Mouse (Mus musculus): ENCODE measurements at regions not wholly inside any gene's neighbourhood (a gene's known extent, or its start where the extent isn't known, plus 50 kb on each side); places are given as distances from the start of the nearest gene placed in this dataset.

DNA sequence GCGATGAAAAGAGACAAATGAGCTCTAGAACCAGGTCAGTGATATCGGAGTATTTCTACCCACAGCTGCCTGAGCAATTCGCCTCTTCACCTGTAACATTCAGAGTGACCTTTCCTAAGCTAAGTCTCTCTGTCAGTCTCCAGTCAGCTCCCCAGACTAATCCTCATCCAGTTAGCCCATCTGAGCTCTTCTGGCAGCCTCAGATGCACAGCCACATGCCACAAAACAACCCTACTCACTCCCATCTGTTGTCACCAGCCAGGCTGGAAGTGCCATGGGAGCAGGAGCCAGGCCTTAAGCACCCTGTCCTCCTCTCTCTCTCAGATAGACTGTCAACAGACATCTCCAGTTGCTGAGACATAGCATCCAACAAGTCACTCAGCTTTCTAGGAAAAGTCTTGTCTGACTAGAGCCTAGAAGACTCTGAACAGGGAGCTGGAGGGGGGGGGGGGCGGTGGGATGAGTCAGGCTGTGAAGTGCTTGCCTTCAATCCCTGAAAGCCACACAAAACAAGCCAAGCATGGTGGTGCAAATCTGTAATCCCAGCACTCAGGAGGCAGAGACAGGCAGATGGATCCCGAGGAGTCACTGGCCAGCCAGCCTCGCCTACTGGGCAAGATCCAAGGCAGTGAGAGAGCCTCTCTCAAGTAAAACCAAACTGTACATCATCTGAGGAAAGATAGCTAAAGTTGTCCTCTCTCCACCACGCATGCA, 225.6 kb downstream of the Mycn start:
- no peaks in the 10 kb centered on the region for H3K27me3 ChIP-seq
- H3K36me3 ChIP-seq, result no peaks in the 10 kb centered on the region
- H3K4me1 ChIP-seq, result no peaks in the 10 kb centered on the region
- H3K4me2 ChIP-seq (replicated peaks), result no peak overlapping the region
- H3K9me3 ChIP-seq, result no peaks in the 10 kb centered on the region
- 86% methylated on average over 7 of the region's 7 CpGs for WGBS
- H3K27ac ChIP-seq, result no peak overlapping the region
- H3K4me3 ChIP-seq, result no peak overlapping the region
- H3K9ac ChIP-seq, result no peak overlapping the region
- no peak for ATAC-seq (ENCODE audit: low FRiP score, low read depth)

DNA sequence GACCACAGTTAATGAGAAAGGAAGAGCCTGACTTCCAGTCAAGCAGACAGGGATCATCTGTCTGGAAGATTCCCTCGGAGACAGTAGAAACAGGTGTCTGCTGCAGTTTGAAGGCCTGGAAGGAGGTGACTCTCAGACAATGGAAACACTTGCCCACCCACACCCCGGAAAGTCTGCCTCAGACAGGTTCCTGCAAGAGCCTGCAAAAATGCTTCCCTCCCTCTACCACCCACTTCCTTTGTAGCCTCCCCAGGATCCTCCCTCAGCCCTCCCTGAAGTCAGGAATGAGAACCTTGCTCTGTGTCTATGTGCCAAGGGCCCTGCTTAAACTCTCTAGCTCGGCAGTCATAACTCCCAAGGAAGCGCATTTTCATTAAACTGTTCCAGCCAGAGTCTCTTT, 226.2 kb downstream of the Mycn start:
- Histone ChIP-seq H3K4me2 (replicated peaks) (no peak overlapping the region), H3K4me1 (no peaks in the 10 kb centered on the region), H3K9me3 (no peaks in the 10 kb centered on the region), H3K9ac (no peak overlapping the region), H3K4me3 (no peak overlapping the region), H3K36me3 (no peaks in the 10 kb centered on the region), H3K27ac (no peak overlapping the region), H3K27me3 (no peaks in the 10 kb centered on the region)
- WGBS, result 67% methylated on average over 4 of the region's 4 CpGs
- ATAC-seq (ENCODE audit: low FRiP score, low read depth), result no peak

DNA sequence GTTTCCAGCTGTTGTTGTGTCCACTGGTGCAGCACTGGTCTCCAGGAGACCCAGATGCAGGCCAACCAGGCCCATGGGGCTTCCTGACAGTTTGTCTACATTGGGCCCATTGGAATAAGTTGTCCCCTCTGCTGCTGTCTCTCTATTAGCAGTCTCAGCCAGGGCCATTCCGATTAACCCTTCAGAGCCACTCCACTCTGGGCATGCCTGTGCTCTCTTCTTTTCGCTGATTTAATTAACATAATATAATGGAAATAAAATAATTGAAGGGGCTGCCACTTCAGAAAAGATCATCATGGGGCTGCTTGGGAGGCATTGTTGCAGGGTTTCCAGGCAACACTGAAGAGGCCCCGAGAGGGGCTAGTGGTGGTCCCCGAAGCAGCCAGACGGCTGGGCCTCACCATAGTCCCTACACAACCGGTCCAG, 231.5 kb downstream of the Mycn start:
- 81% methylated on average over 6 of the region's 6 CpGs for WGBS
- no peak for ATAC-seq (ENCODE audit: low FRiP score, low read depth)
- Histone ChIP-seq H3K4me3 (no peak overlapping the region), H3K27ac (no peak overlapping the region), H3K9ac (no peak overlapping the region), H3K9me3 (peaks cover 6% of the 10 kb centered on the region; the same call in 1 of the 2 replicates), H3K4me1 (no peaks in the 10 kb centered on the region), H3K36me3 (no peaks in the 10 kb centered on the region), H3K4me2 (replicated peaks) (no peak overlapping the region), H3K27me3 (no peaks in the 10 kb centered on the region)

DNA sequence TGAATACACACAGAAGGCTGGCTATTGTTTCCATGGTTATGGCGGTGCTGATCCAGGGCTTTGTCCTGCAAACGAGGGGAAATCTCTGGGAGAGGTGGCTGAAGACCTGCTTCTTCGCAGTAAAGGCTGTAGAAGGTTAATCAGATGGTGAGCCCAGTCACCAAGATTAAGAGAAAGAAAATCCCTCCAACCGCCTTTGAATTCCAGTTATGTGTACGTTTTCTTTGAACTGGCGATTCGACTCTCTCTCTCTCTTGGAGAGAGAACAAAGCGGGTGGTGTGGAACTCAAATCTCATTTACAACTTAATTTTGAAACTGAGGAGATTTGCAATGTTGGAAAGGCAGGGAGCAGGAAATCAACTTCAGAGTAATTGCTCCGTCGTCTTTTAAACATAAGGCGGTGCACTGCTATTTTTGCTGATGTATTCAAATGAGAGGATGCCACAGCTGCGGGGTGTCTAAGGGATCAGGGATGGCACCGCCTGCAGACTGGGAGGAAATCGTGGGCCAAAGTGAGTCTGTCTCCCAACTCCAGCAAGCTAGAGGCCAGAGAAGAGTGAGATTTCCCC, 232.7 kb downstream of the Mycn start:
- H3K4me3 ChIP-seq, result no peak overlapping the region
- H3K27ac ChIP-seq, result no peak overlapping the region
- no peaks in the 10 kb centered on the region for H3K27me3 ChIP-seq
- no peak for ATAC-seq (ENCODE audit: low FRiP score, low read depth)
- H3K9me3 ChIP-seq, result peaks cover 6% of the 10 kb centered on the region; the same call in 1 of the 2 replicates
- H3K4me2 ChIP-seq (replicated peaks), result no peak overlapping the region
- no peaks in the 10 kb centered on the region for H3K4me1 ChIP-seq
- H3K9ac ChIP-seq, result no peak overlapping the region
- 30% methylated on average over 14 of the region's 14 CpGs for WGBS
- no peaks in the 10 kb centered on the region for H3K36me3 ChIP-seq

DNA sequence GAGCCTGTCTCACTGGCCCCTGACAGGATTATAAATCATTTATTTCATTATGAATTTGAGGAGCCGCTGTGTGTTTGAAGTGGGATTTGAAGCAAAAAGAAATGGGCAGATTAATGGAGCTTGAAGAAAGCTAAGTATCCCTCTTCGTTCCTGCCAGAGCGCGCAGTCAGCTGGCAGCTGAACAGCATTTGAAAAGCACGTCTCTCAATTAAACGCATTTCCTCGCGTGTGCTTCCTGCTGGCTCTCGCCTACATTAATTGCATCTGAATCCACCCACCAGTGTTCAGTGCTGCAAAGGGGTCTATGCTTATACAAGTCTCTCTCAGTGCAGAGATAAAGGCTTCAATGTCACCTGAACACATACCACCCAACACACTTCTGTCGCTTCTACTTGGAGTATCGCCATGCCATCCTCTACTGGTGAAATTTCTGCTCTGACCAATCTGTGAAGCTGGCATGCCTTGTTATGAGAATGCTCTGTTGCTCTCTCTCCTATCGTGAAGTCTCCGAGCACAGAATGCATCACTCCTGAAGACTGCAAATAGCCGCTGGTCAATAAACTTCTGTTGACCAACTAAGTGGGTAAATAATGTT, 235.3 kb downstream of the Mycn start:
- no peaks in the 10 kb centered on the region for H3K27me3 ChIP-seq
- H3K4me3 ChIP-seq, result no peak overlapping the region
- no peaks in the 10 kb centered on the region for H3K4me1 ChIP-seq
- H3K36me3 ChIP-seq, result no peaks in the 10 kb centered on the region
- H3K4me2 ChIP-seq (replicated peaks), result no peak overlapping the region
- no peak overlapping the region for H3K27ac ChIP-seq
- no peak for ATAC-seq (ENCODE audit: low FRiP score, low read depth)
- 83% methylated on average over 14 of the region's 14 CpGs for WGBS
- H3K9ac ChIP-seq, result no peak overlapping the region
- H3K9me3 ChIP-seq, result peaks cover 6% of the 10 kb centered on the region; the same call in 1 of the 2 replicates

DNA sequence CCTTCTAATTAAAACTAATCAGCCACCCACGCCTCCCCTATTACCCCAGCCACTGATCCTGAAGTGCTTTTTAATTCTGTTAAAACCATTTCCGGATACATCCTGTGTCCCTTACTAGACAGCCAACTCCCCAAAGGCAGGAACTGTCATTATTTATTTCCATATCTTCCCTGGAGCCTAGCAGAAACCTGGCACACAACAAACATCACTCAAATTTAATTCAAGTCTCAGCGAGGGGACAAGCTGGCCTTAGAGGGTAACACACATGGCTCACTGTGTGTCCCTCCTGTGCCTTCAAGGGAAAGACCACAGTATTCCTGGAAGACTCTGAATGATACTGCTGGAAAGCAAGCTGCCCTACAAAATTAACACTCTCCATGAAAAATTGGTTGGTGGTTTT, 240.0 kb downstream of the Mycn start:
- WGBS, result 54% methylated on average over 3 of the region's 3 CpGs

DNA sequence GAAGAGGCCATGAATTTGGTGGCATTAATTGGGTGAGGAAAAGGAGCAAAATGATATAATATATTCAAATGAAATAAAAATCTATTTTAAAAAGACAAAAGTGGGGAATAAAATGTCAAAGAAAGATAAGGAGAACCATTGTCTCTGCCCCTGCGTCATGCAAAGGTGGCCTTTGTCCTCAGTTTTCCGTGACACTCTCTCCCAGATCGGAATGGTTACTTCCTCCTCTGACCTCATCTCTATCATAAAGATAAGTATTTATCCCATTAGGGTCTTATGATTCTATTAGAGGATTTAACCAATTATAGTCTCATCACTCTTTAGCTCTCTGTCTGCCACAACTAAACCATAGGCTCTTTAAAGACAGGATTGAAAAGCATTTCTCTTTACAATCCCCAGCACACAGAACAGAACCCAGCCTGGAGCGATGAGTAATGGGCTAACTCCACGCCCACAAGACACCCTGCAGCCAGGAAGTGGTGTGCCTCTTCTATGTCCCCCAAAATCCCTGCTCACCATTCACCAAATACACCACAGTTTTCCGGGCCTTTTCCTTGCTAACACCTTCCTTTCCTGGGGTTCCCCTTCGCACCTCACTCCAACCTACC, 240.6 kb downstream of the Mycn start:
- Histone ChIP-seq H3K27me3 (no peaks in the 10 kb centered on the region), H3K9me3 (no peaks in the 10 kb centered on the region), H3K4me2 (replicated peaks) (no peak overlapping the region), H3K4me1 (no peaks in the 10 kb centered on the region), H3K4me3 (no peak overlapping the region), H3K27ac (no peak overlapping the region), H3K36me3 (no peaks in the 10 kb centered on the region), H3K9ac (no peak overlapping the region)
- ATAC-seq (ENCODE audit: low FRiP score, low read depth), result no peak
- WGBS, result 79% methylated on average over 7 of the region's 7 CpGs

More for the DNA sequence above, 240.0 kb downstream of the Mycn start:
- H3K9ac ChIP-seq, result no peak overlapping the region
- H3K27me3 ChIP-seq, result no peaks in the 10 kb centered on the region
- no peak overlapping the region for H3K27ac ChIP-seq
- no peak overlapping the region for H3K4me3 ChIP-seq
- H3K36me3 ChIP-seq, result no peaks in the 10 kb centered on the region
- no peaks in the 10 kb centered on the region for H3K4me1 ChIP-seq
- H3K4me2 ChIP-seq (replicated peaks), result no peak overlapping the region
- H3K9me3 ChIP-seq, result no peaks in the 10 kb centered on the region
- no peak for ATAC-seq (ENCODE audit: low FRiP score, low read depth)

DNA sequence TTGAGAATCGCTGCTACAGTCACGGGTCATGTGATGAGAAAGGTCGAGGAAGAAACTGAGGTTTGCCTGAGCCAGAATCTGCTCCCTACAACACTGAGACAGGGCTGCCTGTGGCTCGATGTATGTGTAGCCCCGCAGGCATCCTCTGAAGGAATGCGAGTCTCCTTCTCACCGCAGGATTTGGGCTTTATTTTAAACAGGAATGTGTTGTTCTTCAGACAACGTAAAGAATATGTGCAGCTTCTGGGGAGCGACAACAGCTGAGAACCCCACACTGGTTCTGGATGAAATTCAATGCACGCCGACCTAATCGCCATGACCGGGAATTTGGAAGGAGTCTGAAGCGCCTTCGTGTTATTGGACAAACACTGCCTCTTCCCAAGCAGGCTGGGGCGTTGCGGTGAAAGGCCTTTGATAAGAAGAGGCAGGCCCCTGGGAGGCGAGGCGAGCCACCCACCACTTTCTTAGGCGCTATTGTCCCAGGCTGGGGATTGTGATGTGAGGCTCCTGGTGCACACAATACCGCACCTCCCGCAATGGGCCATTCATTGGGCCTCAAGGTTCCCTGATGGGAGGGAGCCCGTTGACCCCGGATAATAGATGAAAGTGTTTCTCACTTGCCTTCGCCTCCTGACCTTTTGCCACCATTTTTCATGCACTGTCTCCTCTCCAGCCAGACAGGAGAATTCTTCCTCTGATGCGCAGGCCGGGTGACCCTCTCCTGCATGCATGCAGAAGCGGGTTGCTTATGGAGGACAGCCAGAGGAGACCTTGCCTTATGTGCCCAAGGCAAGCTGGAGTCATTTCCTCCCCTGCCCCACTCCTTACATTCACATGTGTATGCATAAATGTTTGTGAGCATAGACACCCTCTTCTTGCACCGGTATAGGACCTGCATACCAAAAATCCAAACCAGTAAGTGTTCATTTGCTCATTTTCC, 247.6 kb downstream of the Mycn start:
- H3K4me3 ChIP-seq, result peak overlapping the region; percentile 2; the same call in 1 of the 2 replicates
- ATAC-seq (ENCODE audit: low FRiP score, low read depth), result peak; percentile 59
- no peak overlapping the region for H3K9ac ChIP-seq
- peaks cover 13% of the 10 kb centered on the region for H3K27me3 ChIP-seq
- no peaks in the 10 kb centered on the region for H3K9me3 ChIP-seq
- no peaks in the 10 kb centered on the region for H3K36me3 ChIP-seq
- 18% methylated on average over 29 of the region's 29 CpGs for WGBS
- H3K27ac ChIP-seq, result no peak overlapping the region
- H3K4me1 ChIP-seq, result peaks cover 16% of the 10 kb centered on the region
- peak overlapping the region; percentile 46 for H3K4me2 ChIP-seq (replicated peaks)

DNA sequence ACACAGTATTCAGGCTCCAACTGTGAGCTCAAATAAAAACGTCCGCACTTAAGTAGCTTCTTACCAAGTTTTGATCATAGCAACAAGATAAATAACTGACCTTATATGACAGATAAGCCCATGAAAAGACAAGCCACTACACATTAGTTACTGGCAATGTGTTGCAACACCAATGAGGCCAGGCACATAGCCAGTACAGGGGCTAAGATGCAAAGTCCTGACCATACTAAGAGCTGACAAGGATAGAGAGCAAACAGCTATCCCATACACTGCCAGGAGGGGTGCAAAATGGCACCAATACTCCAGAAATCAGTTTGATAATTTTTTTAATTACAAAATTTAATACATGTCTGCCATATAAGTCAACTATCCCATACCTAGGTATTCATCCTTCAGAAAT, 254.3 kb downstream of the Mycn start:
- ATAC-seq (ENCODE audit: low FRiP score, low read depth), result no peak
- Histone ChIP-seq H3K27me3 (no peaks in the 10 kb centered on the region), H3K9me3 (no peaks in the 10 kb centered on the region), H3K4me1 (peaks cover 17% of the 10 kb centered on the region), H3K4me2 (replicated peaks) (no peak overlapping the region), H3K36me3 (no peaks in the 10 kb centered on the region), H3K9ac (no peak overlapping the region), H3K4me3 (no peak overlapping the region), H3K27ac (no peak overlapping the region)
- WGBS, result 88% methylated on average over 2 of the region's 2 CpGs

DNA sequence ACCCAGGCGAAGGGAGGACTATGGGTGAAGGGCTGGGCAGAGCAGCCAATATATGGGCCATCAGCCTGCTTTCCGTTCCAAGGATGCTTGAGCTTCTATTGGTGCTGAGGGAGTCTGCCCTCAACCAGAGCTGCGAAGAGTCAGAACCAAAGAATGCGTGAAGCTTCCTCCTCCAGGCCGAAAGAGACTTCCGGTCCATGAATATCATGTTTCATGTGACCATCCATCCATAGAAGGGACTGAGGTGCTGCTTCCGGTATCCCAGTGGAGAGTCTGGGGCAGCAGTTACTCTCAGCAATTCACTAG, 256.5 kb downstream of the Mycn start:
- H3K4me1 ChIP-seq, result peaks cover 26% of the 10 kb centered on the region
- no peaks in the 10 kb centered on the region for H3K27me3 ChIP-seq
- no peak overlapping the region for H3K4me3 ChIP-seq
- no peaks in the 10 kb centered on the region for H3K36me3 ChIP-seq
- WGBS, result 49% methylated on average over 7 of the region's 7 CpGs
- 0 out of 2 replicates have a peak overlapping the region, but pooled peaks have one; percentile 16 for H3K27ac ChIP-seq
- no peak for ATAC-seq (ENCODE audit: low FRiP score, low read depth)
- no peaks in the 10 kb centered on the region for H3K9me3 ChIP-seq
- no peak overlapping the region for H3K9ac ChIP-seq
- H3K4me2 ChIP-seq (replicated peaks), result peak overlapping the region; percentile 42

DNA sequence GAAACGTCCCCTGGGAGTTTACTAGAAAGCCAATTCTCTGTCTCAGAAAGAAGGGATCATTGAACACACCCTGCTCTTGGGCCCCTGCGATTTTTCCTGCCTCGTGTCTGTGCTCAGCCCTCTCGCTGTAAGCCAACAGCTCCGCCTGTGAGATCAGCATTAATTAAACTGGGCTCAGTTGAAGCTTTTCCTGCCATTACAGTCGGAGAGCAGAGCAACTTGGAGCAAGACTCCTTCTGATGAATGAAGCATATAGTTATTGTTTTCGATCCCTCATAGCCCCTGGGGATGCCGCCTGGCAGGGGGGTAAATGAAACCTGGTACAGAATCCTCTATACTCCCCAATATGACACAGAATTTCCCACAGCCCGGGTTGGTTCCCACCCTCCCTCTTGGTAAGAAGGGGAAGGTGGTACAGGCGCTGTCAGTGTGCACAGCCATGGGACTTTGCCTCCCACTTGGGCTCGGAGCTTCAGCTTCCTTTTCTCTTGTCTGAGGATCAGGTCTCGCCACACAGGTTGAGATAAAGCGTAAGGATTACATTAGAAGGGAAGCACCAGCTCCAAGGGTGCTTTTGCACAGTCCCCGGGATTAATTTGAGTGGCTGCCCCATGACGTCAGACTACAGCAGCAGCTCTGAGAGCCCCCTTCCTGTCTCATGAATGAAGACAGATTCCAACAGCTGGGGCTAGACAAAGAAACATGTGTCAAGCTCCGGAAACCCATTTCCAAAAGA, 257.1 kb downstream of the Mycn start:
- 0 out of 2 replicates have a peak overlapping the region, but pooled peaks have one; percentile 17 for H3K27ac ChIP-seq
- H3K36me3 ChIP-seq, result no peaks in the 10 kb centered on the region
- no peak overlapping the region for H3K9ac ChIP-seq
- peaks cover 27% of the 10 kb centered on the region for H3K4me1 ChIP-seq
- H3K27me3 ChIP-seq, result no peaks in the 10 kb centered on the region
- peak overlapping the region; percentile 42 for H3K4me2 ChIP-seq (replicated peaks)
- no peaks in the 10 kb centered on the region for H3K9me3 ChIP-seq
- WGBS, result 43% methylated on average over 16 of the region's 16 CpGs
- no peak overlapping the region for H3K4me3 ChIP-seq
- peak; percentile 50; the same call in 1 of the 2 replicates for ATAC-seq (ENCODE audit: low FRiP score, low read depth)

All from limb, embryonic 13.5 days (tissue).